Mouse (Mus musculus) urinary bladder, postnatal 14 days (tissue): ENCODE measurements at regions not wholly inside any gene's neighbourhood (a gene's known extent, or its start where the extent isn't known, plus 50 kb on each side); places are given as distances from the start of the nearest gene placed in this dataset.
A peak's percentile ranks its signal among the peaks of the same experiment; 100 is the strongest.
"Not testable (repeated sequence)": the region's sequence is repeated elsewhere in the genome, so short reads cannot be mapped to it uniquely, and the experiment has no call there.

Experiments used
- DNase-seq: peaks from one replicate; pipeline ENCODE4 v3.0.0; 2021; ENCODE audit warnings: low spot score

DNA sequence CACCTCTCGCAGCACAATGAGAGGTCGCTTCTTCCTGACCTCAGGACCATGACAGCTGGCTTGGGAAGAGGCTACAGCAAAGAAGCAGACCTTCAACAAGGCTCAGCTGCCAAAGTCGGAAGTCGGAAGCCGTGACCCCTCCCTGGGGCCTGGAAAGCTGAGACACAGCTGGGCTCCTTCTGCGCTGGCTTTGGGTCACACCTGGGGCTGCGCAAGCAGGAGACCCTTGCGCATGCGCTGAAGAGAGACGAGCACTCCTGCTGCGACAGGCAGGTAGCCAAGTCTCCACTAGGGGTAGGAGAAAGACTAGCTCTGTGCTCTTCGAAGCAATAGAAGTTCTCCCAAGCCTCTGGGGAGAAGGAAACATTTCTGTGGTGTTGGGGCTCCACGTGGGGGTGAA lies 109.3 kb upstream of the Dyrk2 start:
- DNase-seq, result no peak

DNA sequence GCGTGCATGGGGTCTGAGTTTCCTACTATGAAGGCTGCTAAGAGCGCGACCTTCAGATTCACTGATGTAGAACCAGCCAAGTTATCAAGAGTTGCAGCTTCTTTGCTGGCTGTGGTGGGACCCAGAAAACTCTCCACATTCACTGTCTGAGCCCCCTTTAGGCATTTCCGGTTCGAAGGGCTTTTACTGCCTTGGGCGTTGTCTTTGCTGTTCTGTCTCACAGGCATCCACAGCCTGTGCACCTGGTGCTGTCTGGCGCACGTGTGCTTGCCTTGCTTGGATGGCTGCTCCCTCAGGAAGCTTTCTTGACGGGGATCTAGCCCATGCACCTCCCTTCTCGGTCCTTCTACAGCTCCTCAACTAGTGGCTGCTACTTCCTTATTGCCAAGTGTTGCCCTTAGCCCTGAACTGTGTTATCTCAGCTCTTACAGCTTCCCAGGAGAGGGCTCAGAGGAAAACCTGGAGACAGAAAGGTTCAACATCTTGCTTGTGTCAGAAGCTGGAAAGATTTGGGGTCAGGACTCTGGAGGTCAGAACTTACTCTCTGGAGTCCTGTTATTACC lies 108.3 kb upstream of the Dyrk2 start:
- no peak for DNase-seq

DNA sequence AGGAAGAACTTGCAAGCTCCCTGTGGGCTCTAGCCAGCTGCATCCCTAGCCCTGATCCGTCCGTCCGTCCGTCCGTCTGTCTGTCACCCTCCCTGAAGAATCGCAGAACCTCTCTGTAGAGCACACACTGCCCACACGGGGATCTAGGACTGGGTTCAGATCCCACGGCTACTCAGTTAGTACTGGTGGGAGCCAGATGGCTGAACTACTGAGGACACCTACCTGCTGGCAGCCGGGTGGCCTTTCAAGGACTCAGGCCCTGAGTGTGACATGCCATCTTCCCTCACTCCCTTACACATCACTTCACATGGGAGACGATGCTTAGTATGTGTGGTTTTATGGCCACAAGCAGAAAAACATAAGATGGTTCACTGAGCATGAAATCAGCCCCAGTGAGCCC lies 106.4 kb upstream of the Dyrk2 start:
- DNase-seq, result no peak

DNA sequence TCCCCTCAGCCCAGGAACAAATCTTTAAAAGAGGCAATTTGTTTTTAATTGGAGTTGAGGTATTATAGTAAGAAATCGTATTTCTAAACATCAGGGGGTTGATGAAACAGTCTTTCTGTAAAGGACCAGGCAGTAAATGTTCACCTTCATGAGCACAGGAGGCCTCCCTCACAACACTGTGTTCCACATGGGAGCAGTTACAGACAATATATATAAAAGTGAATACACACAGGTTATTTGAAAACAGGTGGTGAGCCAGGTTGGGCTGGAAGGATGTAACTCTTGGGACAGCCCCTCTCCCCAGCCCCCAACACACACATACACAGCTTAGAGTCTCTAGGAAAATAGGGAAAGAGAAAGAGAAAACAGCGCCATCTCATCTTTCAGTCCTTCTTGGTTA lies 105.8 kb upstream of the Dyrk2 start:
- no peak for DNase-seq

DNA sequence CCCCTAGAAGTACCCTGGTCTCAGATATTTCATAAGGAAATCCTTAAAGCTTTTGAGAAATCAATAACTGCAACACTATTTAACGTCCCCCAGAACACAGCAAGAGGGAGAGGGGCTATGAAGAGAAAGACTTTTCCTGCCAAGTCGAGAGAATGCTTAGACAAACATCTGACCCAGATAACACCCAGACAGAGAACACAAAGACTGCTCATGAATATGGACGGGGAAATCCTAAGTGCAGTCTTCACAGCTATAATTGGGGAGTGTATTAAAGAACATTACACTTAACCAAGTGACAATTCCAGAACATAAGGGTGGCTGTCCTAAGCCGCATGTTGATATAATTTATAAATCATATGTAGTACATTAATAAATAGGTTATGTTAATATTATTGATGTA lies 103.3 kb upstream of the Dyrk2 start:
- no peak for DNase-seq

DNA sequence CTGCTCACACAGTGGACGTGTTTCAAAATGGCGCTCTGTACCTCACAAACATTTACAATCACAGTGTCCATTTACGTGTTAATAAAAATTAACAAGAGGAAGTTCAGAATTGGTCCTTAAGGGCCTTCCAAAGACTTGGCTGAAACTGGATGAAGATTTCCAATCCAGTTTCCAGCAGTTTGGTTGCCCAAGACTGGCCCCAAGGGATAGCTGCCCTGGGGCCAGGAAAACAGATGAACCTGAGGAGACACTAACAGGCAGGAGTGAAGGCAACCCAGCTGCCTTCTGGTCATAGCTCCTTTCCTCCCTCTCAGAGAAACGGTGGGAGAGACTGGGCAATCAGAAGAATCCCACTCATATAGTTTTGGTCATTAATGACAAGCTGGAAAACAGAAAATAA lies 102.6 kb upstream of the Dyrk2 start:
- DNase-seq, result no peak

DNA sequence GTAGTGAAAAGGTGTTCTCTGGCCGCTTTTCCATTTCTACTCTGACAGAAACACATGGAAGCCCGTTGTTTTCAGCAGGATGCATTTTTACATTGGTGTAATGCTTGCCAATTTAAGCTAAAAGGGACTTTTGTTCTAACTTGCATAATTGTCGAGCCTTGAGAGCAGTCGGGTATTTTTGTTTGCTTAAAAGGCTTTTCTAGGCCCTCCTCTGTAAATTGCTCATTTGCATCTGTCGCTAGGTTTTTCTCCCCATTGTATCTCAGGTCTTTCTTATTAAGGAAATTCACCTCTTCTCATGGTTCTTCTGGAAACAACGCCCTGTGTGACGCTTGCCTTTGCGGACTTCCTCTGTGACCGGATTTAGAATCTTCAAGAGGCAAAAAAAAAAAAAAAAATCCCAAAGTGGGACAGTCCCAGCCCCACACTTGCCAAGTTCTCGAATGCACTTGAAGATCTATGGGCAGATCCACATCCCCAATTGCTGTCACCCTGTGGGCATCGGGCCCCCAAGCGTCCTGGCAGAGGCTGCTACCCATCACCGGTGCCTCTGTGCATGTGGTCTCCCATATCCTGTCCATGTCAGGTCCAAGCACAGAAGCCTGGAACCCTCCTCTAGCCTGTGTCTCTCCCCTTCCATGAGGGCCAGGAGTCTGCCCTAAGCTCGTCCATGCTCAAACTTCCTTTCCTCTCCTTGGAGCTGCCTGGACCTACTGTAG lies 100.6 kb upstream of the Dyrk2 start:
- DNase-seq, result no peak

DNA sequence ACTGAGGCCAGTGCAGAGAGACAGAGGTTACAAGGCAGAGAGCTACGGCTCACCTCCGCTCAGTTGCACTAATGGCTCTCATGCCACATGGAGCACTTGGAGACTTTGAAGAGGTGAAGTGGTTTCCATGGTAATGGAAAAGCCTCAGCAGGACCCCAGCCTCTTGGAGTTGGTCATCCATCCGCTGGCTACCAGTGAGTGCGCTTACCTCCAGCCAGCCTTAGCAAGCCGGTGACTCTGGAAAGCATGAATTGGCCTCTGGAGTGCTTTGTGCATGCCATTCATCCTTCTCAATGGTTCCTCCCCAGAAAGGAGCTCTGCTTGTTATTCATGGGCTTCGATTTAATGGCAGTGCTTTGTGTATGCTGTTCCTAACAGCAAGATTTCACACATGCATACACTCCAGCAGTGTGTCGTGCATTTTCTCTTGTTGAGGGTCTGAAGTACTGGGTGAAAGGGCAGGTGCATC lies 91.7 kb upstream of the Dyrk2 start:
- no peak for DNase-seq

DNA sequence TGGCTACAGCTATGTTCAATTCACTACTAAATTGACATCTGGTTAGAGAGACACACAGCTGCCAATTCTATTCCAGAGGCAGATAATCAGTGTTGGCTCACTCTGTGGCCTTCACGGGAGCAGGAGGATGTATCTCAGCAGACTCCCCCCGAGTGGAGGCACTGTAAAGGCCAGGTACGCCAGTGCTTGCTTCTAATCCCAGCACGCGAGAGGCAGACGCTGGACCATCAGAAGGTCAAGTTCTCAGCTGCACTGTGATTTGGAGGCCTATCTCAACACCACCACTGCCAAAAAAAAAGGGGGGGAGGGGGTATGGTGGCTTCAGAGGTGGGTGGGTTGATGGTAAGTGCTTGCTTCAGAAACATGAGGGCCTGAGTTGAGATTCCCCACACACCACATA lies 90.1 kb upstream of the Dyrk2 start:
- no peak for DNase-seq

DNA sequence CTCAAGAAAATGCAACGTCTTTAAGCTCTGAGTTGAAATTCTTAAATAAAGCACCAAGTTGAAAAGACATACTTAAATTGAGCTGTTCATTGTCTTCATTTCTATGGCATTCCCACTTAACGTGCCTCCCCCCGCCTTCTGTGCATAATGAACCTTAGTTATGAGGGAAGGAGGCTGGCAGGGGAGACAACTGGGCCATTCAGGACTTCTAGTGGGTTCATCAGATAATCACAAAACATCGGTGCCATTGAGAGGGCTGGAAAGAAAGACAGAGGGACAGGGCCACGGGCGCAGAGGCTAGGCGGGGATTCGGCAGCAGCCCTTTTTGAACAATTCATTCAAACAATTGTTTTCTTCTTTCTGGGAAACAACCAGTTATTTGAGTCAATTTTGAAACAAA lies 89.6 kb upstream of the Dyrk2 start:
- no peak for DNase-seq

DNA sequence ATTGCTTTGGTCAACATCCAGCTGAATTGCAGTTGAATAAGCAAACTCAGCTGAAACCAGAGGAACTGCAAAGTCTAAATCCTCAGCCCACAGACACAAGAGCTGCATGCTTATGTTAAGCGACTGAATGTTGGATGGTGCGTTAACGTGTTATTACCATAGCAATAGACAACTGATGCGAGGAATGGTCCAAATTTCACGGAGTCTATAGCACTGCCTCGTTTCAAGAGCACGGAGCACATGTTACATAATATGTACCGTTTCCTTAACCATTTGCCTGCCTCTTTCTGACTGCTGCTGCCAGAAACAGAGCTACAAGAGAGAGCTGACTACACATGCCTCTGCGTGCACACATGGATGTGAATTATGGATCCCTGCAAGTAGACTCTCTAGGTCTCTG lies 86.3 kb upstream of the Dyrk2 start:
- no peak for DNase-seq

DNA sequence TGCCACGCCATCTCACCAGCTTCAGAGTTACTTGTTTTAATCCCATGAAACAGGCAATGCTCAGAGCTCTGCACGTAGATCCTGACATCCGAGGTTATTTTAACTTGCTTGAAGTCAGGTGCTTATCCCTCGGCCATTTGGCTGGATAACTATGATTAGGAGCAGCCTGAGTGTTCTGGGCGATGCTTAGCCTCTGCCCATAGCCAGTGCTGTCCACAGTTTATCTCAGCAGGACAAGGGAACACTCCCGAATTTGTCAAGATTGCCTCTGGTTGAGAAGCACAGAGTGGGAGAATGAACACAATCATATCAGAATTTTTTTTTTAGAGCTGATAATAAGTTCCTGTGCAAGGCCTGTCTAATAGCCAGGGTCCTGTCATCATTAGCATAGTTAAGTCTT lies 83.4 kb upstream of the Dyrk2 start:
- DNase-seq, result no peak

DNA sequence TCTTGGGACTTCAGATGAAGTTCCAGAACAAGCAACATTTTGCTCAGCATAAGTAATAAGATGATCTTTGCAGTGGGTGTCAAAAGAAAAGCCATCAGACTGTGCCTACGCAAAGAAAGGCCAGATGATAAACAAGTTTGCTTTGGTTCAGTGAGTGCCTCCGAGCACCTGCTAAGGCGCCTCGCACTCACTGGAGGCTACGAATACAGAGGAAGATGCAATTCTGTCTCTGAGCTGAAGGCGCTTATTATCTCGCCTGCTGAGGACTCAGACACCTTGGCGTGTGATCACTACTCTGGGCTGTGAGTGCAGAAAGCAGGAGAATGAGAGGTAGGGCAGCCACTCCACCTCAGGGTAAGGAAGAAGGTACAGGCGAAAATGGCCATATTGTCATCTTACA lies 82.7 kb upstream of the Dyrk2 start:
- DNase-seq, result no peak

DNA sequence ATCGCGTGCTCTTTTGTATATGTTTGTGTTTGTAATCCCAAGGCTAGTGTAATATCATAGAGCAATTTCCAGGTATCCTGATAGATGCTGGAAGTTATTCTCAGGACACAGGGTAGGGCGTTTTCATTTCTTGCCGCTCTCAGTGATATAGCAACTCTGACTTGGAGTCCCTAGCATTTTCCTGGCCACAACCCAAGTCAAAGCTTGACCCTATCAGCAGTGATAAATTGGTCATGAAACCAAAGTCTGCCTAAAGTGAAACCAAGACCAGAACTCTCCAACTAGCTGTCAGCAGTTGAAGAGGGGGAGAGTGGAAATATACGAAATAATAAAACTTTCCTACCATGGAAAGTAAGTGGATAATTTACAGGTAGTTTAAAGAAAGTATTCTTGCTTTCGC lies 77.7 kb upstream of the Dyrk2 start:
- DNase-seq, result no peak

DNA sequence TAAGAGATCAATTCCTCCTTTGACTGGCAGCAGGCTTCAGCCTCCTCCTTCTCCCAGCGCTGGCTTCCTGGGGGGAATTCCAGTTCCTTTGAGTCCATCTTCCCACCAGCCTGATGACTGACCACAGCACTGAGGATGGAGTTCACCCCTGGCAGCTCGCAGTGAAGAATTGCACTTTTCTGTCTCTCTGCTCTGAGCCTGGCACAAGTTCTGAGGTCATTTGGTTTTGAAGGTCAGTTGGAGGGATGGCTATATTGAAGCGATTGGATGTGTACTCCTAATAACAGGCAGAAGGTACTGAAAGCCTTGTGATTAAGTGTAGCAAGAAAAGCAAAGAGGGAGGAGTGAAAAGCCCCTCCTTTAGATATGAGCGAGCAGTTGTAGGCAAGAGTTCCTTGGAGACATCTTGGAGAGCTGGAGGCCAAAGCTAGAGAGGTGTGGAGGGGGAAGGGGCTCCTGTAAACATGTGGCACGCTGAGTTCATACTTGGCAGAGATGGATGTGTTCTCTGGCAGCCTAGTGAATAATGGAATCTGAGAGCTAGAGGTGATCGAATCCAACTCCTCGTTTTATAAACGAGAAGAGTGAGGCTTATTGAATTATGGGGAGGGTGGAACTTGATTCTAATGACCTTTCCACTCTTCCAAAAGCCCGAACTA lies 77.1 kb upstream of the Dyrk2 start:
- no peak for DNase-seq

DNA sequence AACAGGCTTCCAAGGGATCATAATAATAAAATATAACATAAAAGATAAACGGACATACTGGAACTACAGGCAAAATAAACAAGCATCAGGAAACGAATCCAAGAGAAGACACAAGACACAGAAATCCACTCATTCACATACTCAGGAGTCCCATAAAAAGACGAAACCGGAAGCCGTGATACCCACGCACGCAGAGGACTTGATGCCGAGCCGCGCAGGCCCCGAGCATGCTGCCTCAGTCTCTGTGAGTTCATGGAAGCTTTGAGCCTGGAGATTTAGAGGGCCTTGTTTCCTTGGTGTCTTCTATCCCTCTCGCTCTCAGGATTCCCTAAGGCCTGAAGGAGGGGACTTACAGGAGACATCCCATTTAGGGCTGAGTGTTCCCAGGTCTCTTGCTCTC lies 57.3 kb upstream of the Dyrk2 start:
- DNase-seq, result no peak

DNA sequence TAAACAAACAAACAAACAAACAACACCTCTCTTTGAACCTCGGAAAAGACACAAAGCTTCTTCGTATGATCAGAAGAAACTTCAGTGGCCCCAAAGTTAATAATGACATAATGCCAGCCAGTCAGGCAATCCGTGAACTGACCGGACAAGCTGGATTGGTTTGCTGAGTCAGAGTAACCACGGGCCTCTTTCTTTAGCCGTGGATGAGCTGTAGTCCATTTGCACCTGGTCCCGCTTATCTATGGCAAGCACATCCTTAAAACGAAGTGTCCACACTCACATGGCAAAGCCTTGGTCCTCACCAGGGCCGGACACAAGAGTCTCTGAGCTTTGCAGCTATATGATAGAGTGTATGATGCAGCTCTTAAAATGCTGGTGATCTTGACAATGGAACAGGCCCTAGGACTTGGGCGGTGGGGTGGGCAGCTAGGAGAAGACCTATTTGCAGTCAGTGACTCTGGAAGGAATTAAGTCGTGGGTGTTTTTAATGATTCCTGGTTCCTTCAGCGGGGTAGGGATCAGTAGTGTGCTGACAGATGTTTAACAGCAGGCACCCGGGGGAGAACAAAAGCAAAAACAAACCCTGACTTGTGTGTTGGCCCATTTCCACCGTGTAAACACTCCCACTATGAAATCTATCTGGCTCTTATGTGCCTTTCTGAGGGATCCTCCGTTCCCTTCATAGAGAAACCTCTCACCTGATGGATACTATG lies 53.6 kb upstream of the Dyrk2 start:
- peak; percentile 61 for DNase-seq

DNA sequence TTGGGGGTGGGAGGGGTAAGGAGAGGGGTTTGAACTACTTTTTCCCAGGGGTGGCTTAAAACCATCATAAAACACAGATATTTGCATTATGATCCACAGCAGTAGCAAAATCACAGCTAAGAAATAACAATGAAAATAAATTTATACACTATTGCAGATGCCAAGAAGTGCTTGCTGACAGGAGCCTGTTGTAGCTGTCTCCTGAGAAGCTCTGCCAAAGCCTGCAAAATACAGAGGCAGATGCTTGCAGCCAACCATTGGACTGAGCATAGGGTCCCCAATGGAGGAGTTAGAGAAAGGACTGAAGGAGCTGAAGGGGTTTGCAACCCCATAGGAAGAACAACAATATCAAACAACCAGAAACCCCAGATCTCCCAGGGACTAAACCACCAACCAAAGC lies 52.1 kb upstream of the Dyrk2 start:
- not testable (repeated sequence) for DNase-seq
